Mouse (Mus musculus): ENCODE data around the gene Ppp6r3. TPM values are rescaled to one million over a fixed set of nuclear protein-coding genes. Genes with fewer than 3 reads are reported as not detected.
A peak's percentile ranks its signal among the peaks of the same experiment; 100 is the strongest.

Ppp6r3 gene
- polyA plus RNA-seq, 1 experiment from 2014 or later, result 43.1 TPM

DNA sequence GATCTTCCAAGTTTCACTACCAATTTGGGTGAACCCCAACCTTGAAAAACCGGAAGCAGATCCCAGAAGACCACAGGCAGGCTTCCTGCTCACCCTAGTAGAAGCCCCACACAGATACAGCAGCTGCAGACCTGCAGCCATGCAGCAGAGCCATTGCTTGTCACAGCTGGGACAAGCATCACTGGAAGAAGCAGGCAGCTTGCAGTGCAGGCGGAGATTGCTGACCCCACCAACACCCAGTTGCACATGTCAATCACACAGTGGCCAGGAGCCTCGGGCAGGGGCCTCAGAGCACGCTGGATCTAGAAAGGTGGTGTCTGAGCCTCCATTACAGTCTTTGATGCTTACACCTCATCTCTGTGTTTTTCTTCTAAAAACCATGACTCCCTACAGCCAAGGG lies 141.4 kb downstream of the Ppp6r3 start:
- Histone ChIP-seq H3K36me3 (ENCODE audit: control insufficient read depth, insufficient read depth, low read length) (no peaks in the 10 kb centered on the region), H3K4me3 (ENCODE audit: low read length) (no peak overlapping the region), H3K9ac (ENCODE audit: low read depth, low read length) (no peak overlapping the region), H3K4me2 (ENCODE audit: low read depth, low read length) (no peak overlapping the region), H3K9me3 (ENCODE audit: control insufficient read depth, low read length) (no peaks in the 10 kb centered on the region), H3K27ac (ENCODE audit: low read length) (no peak overlapping the region), H3K27me3 (replicated peaks; ENCODE audit: control insufficient read depth, insufficient read depth, low read length) (no peaks in the 10 kb centered on the region), H3K4me1 (ENCODE audit: control insufficient read depth, insufficient read depth, low read length) (no peaks in the 10 kb centered on the region)
- 48% methylated on average over 4 of the region's 4 CpGs for WGBS
- no peak for ATAC-seq

DNA sequence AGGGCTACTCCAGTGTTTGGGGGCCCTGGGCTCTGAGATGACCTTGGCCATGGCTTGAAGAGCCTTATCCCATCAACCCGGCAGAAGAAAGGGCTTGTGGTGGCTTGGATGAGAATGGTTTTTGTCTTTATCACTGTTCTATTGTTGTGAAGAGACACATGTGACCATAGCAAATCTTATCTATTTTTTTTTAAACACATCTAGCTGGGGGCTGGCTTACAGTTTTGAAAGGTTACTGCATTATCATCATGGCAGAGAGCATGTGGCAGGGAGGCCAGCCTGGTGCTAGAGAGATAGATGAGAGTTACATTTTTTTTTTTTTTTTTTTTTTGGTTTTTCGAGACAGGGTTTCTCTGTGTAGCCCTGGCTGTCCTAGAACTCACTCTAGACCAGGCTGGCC lies 143.6 kb downstream of the Ppp6r3 start:
- ATAC-seq, result no peak
- Histone ChIP-seq H3K4me2 (ENCODE audit: low read depth, low read length) (no peak overlapping the region), H3K27ac (ENCODE audit: low read length) (no peak overlapping the region), H3K4me3 (ENCODE audit: low read length) (no peak overlapping the region), H3K27me3 (replicated peaks; ENCODE audit: control insufficient read depth, insufficient read depth, low read length) (no peaks in the 10 kb centered on the region), H3K9me3 (ENCODE audit: control insufficient read depth, low read length) (no peaks in the 10 kb centered on the region), H3K9ac (ENCODE audit: low read depth, low read length) (no peak overlapping the region), H3K36me3 (ENCODE audit: control insufficient read depth, insufficient read depth, low read length) (no peaks in the 10 kb centered on the region), H3K4me1 (ENCODE audit: control insufficient read depth, insufficient read depth, low read length) (no peaks in the 10 kb centered on the region)
- 80% methylated on average over 1 of the region's 2 CpGs for WGBS

DNA sequence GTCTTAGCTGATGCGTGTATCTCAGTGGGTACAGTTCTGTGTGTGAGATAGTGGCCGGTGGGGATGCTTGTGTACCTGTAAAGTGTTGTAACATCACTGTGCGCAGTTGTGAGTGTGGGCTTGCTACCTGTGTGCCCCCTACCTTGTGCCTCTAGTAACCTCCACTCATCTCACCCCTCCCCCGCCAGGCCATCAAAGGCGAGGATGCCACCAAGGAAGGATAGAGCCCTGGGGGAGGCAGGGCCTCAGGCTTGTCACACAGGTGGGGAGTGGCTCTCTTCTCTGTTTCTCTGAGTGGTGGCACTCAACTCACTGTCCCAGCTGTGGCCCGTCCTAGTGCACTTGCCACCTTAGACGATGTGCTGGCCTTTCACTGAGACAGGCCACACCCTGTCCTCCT lies 144.5 kb downstream of the Ppp6r3 start:
- no peak for ATAC-seq
- Histone ChIP-seq H3K36me3 (ENCODE audit: control insufficient read depth, insufficient read depth, low read length) (no peaks in the 10 kb centered on the region), H3K27me3 (replicated peaks; ENCODE audit: control insufficient read depth, insufficient read depth, low read length) (no peaks in the 10 kb centered on the region), H3K27ac (ENCODE audit: low read length) (no peak overlapping the region), H3K4me1 (ENCODE audit: control insufficient read depth, insufficient read depth, low read length) (no peaks in the 10 kb centered on the region), H3K9me3 (ENCODE audit: control insufficient read depth, low read length) (no peaks in the 10 kb centered on the region), H3K9ac (ENCODE audit: low read depth, low read length) (no peak overlapping the region), H3K4me3 (ENCODE audit: low read length) (no peak overlapping the region), H3K4me2 (ENCODE audit: low read depth, low read length) (no peak overlapping the region)
- WGBS, result 69% methylated on average over 7 of the region's 7 CpGs

DNA sequence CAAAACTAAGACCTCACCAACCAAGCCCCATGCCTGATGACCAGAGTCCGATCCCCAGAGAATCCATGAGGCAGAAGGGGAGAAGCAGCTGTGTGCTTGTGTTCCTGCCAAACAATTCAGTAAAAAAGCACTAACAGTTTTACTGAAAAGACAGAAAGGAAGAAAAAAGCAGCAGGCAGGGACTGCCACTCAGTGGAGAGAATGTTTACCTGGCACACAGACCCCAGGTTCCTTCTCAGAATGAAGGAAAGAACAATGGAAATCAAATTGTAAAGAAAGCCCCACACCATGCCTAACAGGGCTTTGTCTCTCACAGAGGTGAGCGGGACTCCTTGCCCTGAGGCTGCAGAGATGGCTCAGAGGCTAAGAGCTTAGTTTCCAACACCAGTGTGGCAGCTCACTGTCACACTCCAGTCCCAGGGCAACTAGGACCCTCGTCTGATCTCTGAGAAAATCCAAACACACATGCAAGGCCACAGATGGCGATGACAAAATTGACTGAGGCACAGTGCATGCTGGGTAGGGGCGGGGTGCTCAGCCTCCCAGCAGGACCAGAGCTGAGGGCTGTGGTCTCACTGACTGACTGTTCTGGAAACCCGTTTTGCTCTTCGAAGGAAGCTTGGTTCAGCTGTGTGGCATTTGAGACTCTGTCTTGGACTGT lies 146.3 kb downstream of the Ppp6r3 start:
- no peak overlapping the region for H3K4me3 ChIP-seq (ENCODE audit: low read length)
- 55% methylated on average over 7 of the region's 7 CpGs for WGBS
- H3K36me3 ChIP-seq (ENCODE audit: control insufficient read depth, insufficient read depth, low read length), result no peaks in the 10 kb centered on the region
- no peak for ATAC-seq
- H3K9me3 ChIP-seq (ENCODE audit: control insufficient read depth, low read length), result no peaks in the 10 kb centered on the region
- no peak overlapping the region for H3K4me2 ChIP-seq (ENCODE audit: low read depth, low read length)
- H3K27ac ChIP-seq (ENCODE audit: low read length), result no peak overlapping the region
- no peaks in the 10 kb centered on the region for H3K27me3 ChIP-seq (replicated peaks; ENCODE audit: control insufficient read depth, insufficient read depth, low read length)
- 0 out of 2 replicates have a peak, but pooled peaks cover 1% of the 10 kb centered on the region for H3K4me1 ChIP-seq (ENCODE audit: control insufficient read depth, insufficient read depth, low read length)
- no peak overlapping the region for H3K9ac ChIP-seq (ENCODE audit: low read depth, low read length)

DNA sequence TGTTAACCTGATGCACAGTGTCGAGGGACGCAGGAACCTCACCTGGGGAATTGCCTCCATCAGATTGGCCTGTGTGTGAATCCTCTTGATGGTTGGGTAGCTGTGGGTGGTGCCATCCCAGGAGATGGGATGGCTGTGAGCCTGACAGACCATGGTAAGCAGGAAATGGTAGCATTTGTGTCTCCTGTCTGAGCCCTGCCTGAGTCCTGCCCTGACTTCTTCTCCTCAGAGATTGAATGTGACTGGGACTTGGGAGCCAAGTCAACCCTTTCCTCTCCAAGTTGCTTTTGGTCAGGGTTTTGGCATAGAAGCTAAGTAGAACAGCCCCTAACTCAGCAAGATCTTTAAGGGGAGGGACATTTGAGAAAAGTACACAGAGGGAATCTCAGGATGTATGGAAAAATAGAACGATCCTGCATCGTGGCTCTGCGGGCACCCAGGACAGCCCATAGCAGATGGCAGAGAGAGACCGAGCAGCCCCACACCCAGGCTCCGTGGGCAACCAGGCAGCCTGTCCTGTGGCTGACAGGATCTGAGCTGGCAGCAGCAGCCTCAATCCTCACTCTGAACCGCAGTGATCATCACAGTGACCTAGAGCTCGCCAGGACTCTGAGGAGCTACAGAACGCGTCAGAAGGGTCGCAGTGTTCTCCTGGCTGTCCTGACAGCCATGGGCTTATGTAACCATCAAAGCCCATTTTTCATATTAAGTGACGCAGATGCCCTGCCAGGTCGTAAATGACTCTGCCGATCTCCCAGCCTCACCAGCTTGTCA lies 147.3 kb downstream of the Ppp6r3 start:
- no peaks in the 10 kb centered on the region for H3K9me3 ChIP-seq (ENCODE audit: control insufficient read depth, low read length)
- H3K4me2 ChIP-seq (ENCODE audit: low read depth, low read length), result no peak overlapping the region
- peaks cover 7% of the 10 kb centered on the region; the same call in 1 of the 2 replicates for H3K4me1 ChIP-seq (ENCODE audit: control insufficient read depth, insufficient read depth, low read length)
- H3K9ac ChIP-seq (ENCODE audit: low read depth, low read length), result no peak overlapping the region
- ATAC-seq, result no peak
- H3K36me3 ChIP-seq (ENCODE audit: control insufficient read depth, insufficient read depth, low read length), result no peaks in the 10 kb centered on the region
- no peaks in the 10 kb centered on the region for H3K27me3 ChIP-seq (replicated peaks; ENCODE audit: control insufficient read depth, insufficient read depth, low read length)
- 76% methylated on average over 15 of the region's 15 CpGs for WGBS
- no peak overlapping the region for H3K4me3 ChIP-seq (ENCODE audit: low read length)
- no peak overlapping the region for H3K27ac ChIP-seq (ENCODE audit: low read length)

DNA sequence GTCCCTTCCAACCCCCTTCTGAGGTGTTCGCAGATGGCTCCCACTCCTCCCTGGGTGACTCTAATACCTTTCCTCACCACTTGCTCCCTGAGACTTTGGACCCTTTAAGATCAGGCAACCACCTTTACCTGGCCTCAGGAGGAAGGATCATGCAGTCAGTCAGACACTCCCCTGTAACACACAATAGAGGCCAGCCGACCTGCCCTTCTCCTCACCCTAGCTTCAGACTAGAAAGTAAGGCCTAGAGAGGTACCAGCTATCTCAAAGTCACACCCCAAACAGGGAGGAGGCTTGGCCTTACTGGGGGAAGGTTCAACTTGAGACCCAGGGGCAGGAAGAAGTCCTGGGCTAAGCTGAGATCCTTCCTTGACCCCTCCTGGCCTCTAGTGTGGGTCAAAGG lies 151.3 kb downstream of the Ppp6r3 start:
- no peak overlapping the region for H3K4me2 ChIP-seq (ENCODE audit: low read depth, low read length)
- no peak overlapping the region for H3K4me3 ChIP-seq (ENCODE audit: low read length)
- H3K9me3 ChIP-seq (ENCODE audit: control insufficient read depth, low read length), result no peaks in the 10 kb centered on the region
- peaks cover 7% of the 10 kb centered on the region; the same call in 1 of the 2 replicates for H3K4me1 ChIP-seq (ENCODE audit: control insufficient read depth, insufficient read depth, low read length)
- no peak overlapping the region for H3K9ac ChIP-seq (ENCODE audit: low read depth, low read length)
- no peaks in the 10 kb centered on the region for H3K36me3 ChIP-seq (ENCODE audit: control insufficient read depth, insufficient read depth, low read length)
- ATAC-seq, result peak; percentile 93
- H3K27me3 ChIP-seq (replicated peaks; ENCODE audit: control insufficient read depth, insufficient read depth, low read length), result no peaks in the 10 kb centered on the region
- H3K27ac ChIP-seq (ENCODE audit: low read length), result peak overlapping the region; percentile 35; the same call in 1 of the 2 replicates
- 55% methylated on average over 2 of the region's 2 CpGs for WGBS

DNA sequence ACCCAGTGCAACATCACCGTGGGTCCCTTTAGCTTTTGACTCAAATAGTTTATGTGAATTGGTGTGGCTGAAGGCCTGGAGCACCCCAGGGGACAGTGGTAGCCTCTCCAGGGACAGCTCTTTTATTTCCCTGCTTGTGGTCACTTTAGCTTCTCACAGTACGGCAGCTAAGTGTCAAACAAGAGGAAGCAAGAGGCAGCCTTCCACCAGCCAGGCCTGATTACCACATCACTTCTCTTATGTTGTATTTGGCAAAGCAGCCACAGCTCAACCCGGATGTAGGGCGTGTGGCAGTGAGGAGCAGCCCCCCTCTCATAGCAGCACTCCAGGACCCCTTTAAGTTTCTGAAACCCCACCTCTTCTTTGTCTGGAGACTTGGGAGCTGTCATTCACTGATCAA lies 152.6 kb downstream of the Ppp6r3 start:
- no peak for ATAC-seq
- H3K9ac ChIP-seq (ENCODE audit: low read depth, low read length), result no peak overlapping the region
- H3K27ac ChIP-seq (ENCODE audit: low read length), result no peak overlapping the region
- peaks cover 7% of the 10 kb centered on the region; the same call in 1 of the 2 replicates for H3K4me1 ChIP-seq (ENCODE audit: control insufficient read depth, insufficient read depth, low read length)
- no peaks in the 10 kb centered on the region for H3K27me3 ChIP-seq (replicated peaks; ENCODE audit: control insufficient read depth, insufficient read depth, low read length)
- no peaks in the 10 kb centered on the region for H3K36me3 ChIP-seq (ENCODE audit: control insufficient read depth, insufficient read depth, low read length)
- no peak overlapping the region for H3K4me2 ChIP-seq (ENCODE audit: low read depth, low read length)
- no peak overlapping the region for H3K4me3 ChIP-seq (ENCODE audit: low read length)
- no peaks in the 10 kb centered on the region for H3K9me3 ChIP-seq (ENCODE audit: control insufficient read depth, low read length)
- 59% methylated on average over 4 of the region's 4 CpGs for WGBS

DNA sequence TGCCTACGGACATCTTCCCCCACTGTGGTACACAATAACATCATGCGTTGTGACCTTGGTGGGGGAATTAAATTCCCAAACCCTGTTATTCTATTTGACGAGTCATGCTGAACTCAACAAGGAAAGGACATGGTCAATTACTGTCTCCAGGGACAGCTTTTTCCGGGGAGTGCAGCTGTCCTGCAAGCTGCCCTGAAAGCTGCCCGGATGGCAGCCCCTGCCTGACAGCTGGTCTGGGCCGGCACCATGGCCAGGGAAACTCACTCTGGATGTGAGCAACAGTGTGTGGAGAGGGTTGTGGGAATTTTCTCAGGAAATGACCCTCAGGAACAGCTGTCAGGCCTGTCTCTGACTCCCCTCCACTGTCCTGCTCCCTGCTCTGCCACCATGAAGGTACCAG lies 153.1 kb downstream of the Ppp6r3 start:
- 63% methylated on average over 6 of the region's 6 CpGs for WGBS
- no peak overlapping the region for H3K4me2 ChIP-seq (ENCODE audit: low read depth, low read length)
- no peak overlapping the region for H3K9ac ChIP-seq (ENCODE audit: low read depth, low read length)
- H3K27me3 ChIP-seq (replicated peaks; ENCODE audit: control insufficient read depth, insufficient read depth, low read length), result no peaks in the 10 kb centered on the region
- no peak overlapping the region for H3K4me3 ChIP-seq (ENCODE audit: low read length)
- no peak overlapping the region for H3K27ac ChIP-seq (ENCODE audit: low read length)
- peaks cover 7% of the 10 kb centered on the region; the same call in 1 of the 2 replicates for H3K4me1 ChIP-seq (ENCODE audit: control insufficient read depth, insufficient read depth, low read length)
- H3K9me3 ChIP-seq (ENCODE audit: control insufficient read depth, low read length), result no peaks in the 10 kb centered on the region
- no peaks in the 10 kb centered on the region for H3K36me3 ChIP-seq (ENCODE audit: control insufficient read depth, insufficient read depth, low read length)
- ATAC-seq, result no peak

DNA sequence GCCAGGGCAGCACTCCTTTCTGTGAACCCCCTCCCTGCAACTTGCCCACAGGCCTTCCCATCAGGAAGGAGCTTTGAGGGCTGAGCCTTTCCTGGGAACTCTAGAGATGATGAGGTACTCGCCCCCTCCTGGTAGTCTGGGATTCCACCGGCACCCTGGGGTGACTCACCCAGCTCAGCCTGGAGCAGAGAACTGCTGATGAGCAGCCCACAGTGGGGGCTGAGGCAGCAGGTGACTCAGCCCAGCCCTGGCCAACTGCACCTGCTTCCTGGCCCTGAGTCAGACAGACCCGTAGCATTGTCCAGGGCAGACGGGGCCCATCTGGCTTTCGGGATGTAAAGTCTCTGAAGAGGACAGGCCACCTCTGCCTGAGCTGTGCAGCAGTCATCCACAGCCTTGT lies 156.3 kb downstream of the Ppp6r3 start:
- Histone ChIP-seq H3K27me3 (replicated peaks; ENCODE audit: control insufficient read depth, insufficient read depth, low read length) (peaks cover 9% of the 10 kb centered on the region; the same call in 1 of the 2 replicates), H3K36me3 (ENCODE audit: control insufficient read depth, insufficient read depth, low read length) (no peaks in the 10 kb centered on the region), H3K4me2 (ENCODE audit: low read depth, low read length) (no peak overlapping the region), H3K27ac (ENCODE audit: low read length) (no peak overlapping the region), H3K4me1 (ENCODE audit: control insufficient read depth, insufficient read depth, low read length) (peaks cover 11% of the 10 kb centered on the region), H3K9ac (ENCODE audit: low read depth, low read length) (no peak overlapping the region), H3K4me3 (ENCODE audit: low read length) (no peak overlapping the region), H3K9me3 (ENCODE audit: control insufficient read depth, low read length) (no peaks in the 10 kb centered on the region)
- no peak for ATAC-seq
- WGBS, result 38% methylated on average over 5 of the region's 5 CpGs

All from intestine, embryonic 16.5 days (tissue).